Mouse (Mus musculus) hindbrain, postnatal 0 days (tissue): ENCODE results near the gene Trib3. TPM values are rescaled to one million over a fixed set of nuclear protein-coding genes. Genes with fewer than 3 reads are reported as not detected.

Source experiments
- ATAC-seq: fragments of 200-750 bp; cut with Nextera tagmentation; 2 replicates; pipeline ENCODE4 v1.8.0; 2017; ENCODE audit warnings: mild to moderate bottlenecking, moderate TSS enrichment, moderate library complexity
- DNase-seq: peaks from one replicate; pipeline ENCODE4 v3.0.0-alpha.2; 2015; ENCODE audit warnings: low spot score
- H3K27ac ChIP-seq: fragments of 300-500 bp; sonication (generic); 2 replicates; pipeline ENCODE4 v1.5.1; 2014; ENCODE audit warnings: mild to moderate bottlenecking
- H3K27me3 ChIP-seq: fragments of 300-500 bp; sonication (generic); 2 replicates; pipeline ENCODE4 v1.6.1; 2014; ENCODE audit warnings: low read length, mixed read lengths; ENCODE audit not compliant: insufficient read depth
- H3K36me3 ChIP-seq: fragments of 300-500 bp; sonication (generic); 2 replicates; pipeline ENCODE4 v1.6.1; 2014; ENCODE audit warnings: low read length, mixed read lengths; ENCODE audit not compliant: insufficient read depth
- H3K4me1 ChIP-seq: fragments of 300-500 bp; sonication (generic); 2 replicates; pipeline ENCODE4 v1.6.1; 2014; ENCODE audit warnings: antibody characterized with exemption, low read length, mixed read lengths; ENCODE audit not compliant: insufficient read depth
- H3K4me2 ChIP-seq: fragments of 300-500 bp; sonication (generic); 2 replicates; pipeline ENCODE4 v1.6.1; 2014; ENCODE audit warnings: low read depth, mild to moderate bottlenecking, low read length, moderate library complexity, mixed read lengths
- H3K4me3 ChIP-seq: fragments of 300-500 bp; sonication (generic); 2 replicates; pipeline ENCODE4 v1.5.1; 2014; ENCODE audit warnings: low read length
- H3K9ac ChIP-seq: fragments of 300-500 bp; sonication (generic); replicated peaks from 2 replicates; pipeline ENCODE4 v1.6.1; 2014; ENCODE audit warnings: mild to moderate bottlenecking, low read length, moderate library complexity, mixed read lengths
- H3K9me3 ChIP-seq: fragments of 300-500 bp; sonication (generic); 2 replicates; pipeline ENCODE4 v1.6.1; 2016; ENCODE audit warnings: low read length, mixed read lengths
- CTCF ChIP-seq: IDR thresholded peaks from 2 replicates; pipeline ENCODE4 v1.5.1; 2016; ENCODE audit warnings: antibody characterized with exemption, control low read depth, low read depth
- WGBS: fragments of 180-500 bp; shearing (Covaris S2); extraction: QIAGEN DNeasy Blood & Tissue Kit; methylation state at CpG from one replicate; pipeline ENCODE4 v1.1.7; 2014; 5-methylcytosine and 5-hydroxymethylcytosine counted together
- polyA plus RNA-seq: library from polyadenylated mRNA; unstranded; fragments of >200 nt; fragmentation: Nextera tagmentation; extraction: Ambion mirVana; gene quantifications from 2 replicates; pipeline ENCODE4 v1.2.1, GENCODE M21; 2015
- total RNA-seq: library from RNA; depleted of rRNA; stranded (reverse); fragments of >200 nt; gene quantifications from 2 replicates; pipeline ENCODE4 v1.2.3, GENCODE M21; 2014

Trib3 gene
- total and polyA plus RNA-seq, 2 experiments from 2014 or later: 2.5 to 2.7 TPM

DNA sequence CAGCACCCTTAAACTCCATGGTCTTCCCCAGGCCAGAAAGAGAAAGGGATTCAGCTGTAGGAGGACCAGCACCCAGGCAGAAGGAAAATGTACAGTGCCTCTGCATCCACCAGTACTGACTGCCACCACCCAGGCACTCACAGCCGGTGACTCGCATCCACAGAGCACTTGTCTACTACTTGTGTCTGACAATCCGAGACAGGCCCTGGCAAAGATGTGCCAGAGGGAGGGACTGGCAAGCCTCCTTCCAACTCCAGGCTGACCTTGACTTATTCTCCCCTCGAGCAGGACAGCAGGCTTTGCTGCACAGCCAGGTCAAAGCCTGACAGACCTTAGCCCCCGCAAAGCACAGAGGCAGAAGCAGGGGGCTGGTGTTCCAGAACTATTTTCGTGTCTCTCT lies 26.8 kb downstream of the Trib3 start:
- no peak for TF ChIP-seq CTCF
- H3K36me3 ChIP-seq: peaks cover 51% of the 10 kb centered on the region
- H3K9ac ChIP-seq: no peak overlapping the region
- no peak overlapping the region for H3K4me2 ChIP-seq
- ATAC-seq: no peak
- no peak overlapping the region for H3K4me3 ChIP-seq
- WGBS: 88% methylated on average over 6 of the region's 6 CpGs
- H3K27ac ChIP-seq: no peak overlapping the region
- DNase-seq: no peak
- H3K27me3 ChIP-seq: no peaks in the 10 kb centered on the region
- no peaks in the 10 kb centered on the region for H3K9me3 ChIP-seq
- no peaks in the 10 kb centered on the region for H3K4me1 ChIP-seq

DNA sequence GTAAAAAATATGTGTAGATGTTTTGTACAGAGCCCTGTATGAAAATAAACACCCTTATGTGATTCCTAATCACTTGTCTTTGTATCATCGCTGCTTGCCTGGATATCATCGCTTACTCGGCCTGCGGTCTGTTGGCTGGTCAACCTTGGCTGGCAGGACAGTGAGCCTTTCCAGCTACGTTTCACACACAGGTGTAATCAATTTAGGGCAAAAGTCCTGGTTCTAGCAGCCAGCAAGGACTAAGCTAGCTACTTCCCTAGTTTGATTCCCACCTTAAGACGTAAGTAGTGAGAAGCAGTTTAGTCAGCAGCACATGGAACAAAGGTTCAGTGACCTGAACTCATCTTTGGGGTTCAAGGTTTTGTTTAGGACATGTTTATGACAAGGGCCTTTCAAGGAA lies 29.9 kb downstream of the Trib3 start:
- H3K4me1 ChIP-seq: no peaks in the 10 kb centered on the region
- no peaks in the 10 kb centered on the region for H3K27me3 ChIP-seq
- H3K4me2 ChIP-seq: no peak overlapping the region
- DNase-seq (no peak), ATAC-seq (no peak)
- no peak overlapping the region for H3K4me3 ChIP-seq
- peaks cover 67% of the 10 kb centered on the region for H3K36me3 ChIP-seq
- no peak overlapping the region for H3K9ac ChIP-seq
- TF ChIP-seq CTCF: no peak
- no peak overlapping the region for H3K27ac ChIP-seq
- WGBS: 90% methylated on average over 6 of the region's 6 CpGs
- H3K9me3 ChIP-seq: no peaks in the 10 kb centered on the region

DNA sequence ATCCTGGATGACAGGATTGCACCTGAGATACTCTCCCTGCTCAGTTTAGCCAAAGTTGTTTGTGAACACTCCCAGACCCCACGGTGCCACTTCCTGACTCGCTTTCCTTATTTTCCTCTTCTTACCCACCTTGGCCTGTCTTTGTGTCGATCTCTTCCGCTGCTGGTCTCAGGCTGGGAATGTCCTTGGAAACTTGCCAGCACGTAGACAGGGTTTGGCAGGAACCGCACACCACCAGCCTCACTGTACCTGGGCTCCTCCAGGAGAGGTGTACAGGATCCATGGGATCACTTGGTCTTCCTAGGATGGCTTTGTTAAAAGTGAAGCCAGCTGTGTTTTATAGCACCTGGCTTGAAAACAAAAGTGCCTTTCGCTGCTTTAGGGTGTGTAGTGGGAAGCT lies 30.8 kb downstream of the Trib3 start:
- Histone ChIP-seq H3K36me3 (peaks cover 67% of the 10 kb centered on the region), H3K9me3 (no peaks in the 10 kb centered on the region), H3K27me3 (no peaks in the 10 kb centered on the region), H3K4me2 (no peak overlapping the region), H3K4me1 (no peaks in the 10 kb centered on the region), H3K4me3 (no peak overlapping the region), H3K9ac (no peak overlapping the region), H3K27ac (no peak overlapping the region)
- ATAC-seq (no peak), DNase-seq (no peak)
- WGBS: 64% methylated on average over 7 of the region's 7 CpGs
- no peak for TF ChIP-seq CTCF

DNA sequence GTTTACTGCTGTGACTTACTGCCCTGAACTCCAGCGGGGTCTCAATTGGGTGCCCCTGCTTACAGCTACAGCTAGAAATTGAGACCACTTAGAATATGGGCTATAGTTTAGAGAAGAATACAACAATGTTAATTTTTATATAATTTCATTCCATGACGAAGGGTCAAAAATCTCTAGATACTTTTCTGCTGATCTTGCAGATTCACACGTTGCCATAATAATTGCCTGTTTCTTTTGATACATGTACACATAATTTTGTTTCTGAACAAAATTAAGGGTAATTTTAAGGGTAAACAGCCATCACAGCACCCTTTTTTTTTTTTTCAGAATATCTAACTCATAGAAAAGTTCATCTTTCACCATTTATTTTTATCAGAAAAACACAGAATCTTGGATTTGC lies 36.6 kb downstream of the Trib3 start:
- H3K27me3 ChIP-seq: no peaks in the 10 kb centered on the region
- H3K36me3 ChIP-seq: peaks cover 63% of the 10 kb centered on the region
- no peak for DNase-seq
- no peak overlapping the region for H3K4me2 ChIP-seq
- 92% methylated on average over 3 of the region's 3 CpGs for WGBS
- no peak overlapping the region for H3K9ac ChIP-seq
- TF ChIP-seq CTCF: no peak
- H3K4me3 ChIP-seq: no peak overlapping the region
- no peaks in the 10 kb centered on the region for H3K4me1 ChIP-seq
- no peak for ATAC-seq
- no peak overlapping the region for H3K27ac ChIP-seq
- no peaks in the 10 kb centered on the region for H3K9me3 ChIP-seq

DNA sequence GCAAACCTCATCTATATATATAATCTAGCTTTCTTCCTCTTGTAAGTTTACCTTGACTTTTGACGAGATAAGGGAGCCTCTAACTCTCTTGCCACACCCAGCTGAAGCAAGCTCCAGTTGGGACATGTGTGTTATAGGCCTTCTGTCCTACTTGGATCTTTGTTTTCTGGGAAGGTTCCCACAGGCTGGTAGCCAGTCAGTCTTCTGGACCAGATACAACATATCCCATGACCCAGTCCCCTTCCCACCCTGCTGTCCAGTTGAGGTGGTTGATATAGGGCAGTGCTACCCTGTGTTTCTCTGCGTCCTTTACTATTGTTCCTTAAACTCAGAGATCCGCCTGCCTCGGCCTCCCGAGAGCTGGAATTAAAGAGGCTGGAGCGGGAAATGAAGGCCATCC lies 38.4 kb downstream of the Trib3 start:
- no peak for DNase-seq
- ATAC-seq: no peak
- Histone ChIP-seq H3K9me3 (no peaks in the 10 kb centered on the region), H3K4me1 (no peaks in the 10 kb centered on the region), H3K27ac (no peak overlapping the region), H3K4me3 (no peak overlapping the region), H3K27me3 (no peaks in the 10 kb centered on the region), H3K4me2 (no peak overlapping the region), H3K9ac (no peak overlapping the region), H3K36me3 (peaks cover 45% of the 10 kb centered on the region)
- WGBS: 96% methylated on average over 6 of the region's 6 CpGs
- TF ChIP-seq CTCF: no peak

DNA sequence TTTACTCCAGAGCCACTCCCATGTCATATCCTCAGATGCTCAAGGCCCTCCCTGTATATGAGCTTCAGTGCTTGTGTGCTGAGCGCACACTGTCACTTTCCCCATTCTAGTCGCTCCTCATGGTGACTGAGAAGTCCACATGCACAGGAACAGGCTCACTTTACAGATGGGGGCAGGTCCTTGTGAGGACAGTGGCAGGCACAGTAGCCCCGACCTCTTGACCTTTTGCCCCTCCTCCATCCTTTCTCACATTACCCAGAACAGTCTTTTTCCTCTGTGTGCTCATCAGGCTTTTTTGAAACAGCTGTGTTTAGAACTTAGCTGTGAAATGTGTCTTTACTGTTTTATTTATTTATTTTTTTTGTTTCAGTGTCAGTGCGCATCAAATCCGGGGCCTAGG lies 40.1 kb downstream of the Trib3 start:
- no peak overlapping the region for H3K9ac ChIP-seq
- 76% methylated on average over 5 of the region's 5 CpGs for WGBS
- TF ChIP-seq CTCF: no peak
- H3K9me3 ChIP-seq: no peaks in the 10 kb centered on the region
- no peak overlapping the region for H3K4me2 ChIP-seq
- H3K36me3 ChIP-seq: peaks cover 33% of the 10 kb centered on the region
- H3K4me3 ChIP-seq: no peak overlapping the region
- no peaks in the 10 kb centered on the region for H3K27me3 ChIP-seq
- DNase-seq (no peak), ATAC-seq (no peak)
- no peak overlapping the region for H3K27ac ChIP-seq
- no peaks in the 10 kb centered on the region for H3K4me1 ChIP-seq

DNA sequence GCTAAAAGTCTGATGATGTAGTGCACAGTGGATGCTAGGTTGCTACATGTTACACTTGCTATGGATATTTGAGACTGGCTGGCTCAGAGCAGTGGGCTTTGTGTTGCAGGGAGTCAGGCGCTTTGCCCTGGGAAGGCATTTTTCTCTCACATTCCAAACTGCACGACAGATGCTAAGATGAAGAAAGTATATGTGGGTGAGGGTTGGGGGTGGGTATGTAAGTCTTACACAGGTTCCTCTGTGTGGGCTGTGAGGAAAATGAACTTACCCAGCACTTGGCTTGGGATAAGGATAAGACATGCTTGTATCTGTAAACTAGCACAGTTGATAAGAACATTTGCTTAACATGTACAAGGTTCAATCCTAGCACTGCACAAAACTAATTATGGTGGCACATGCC lies 41.0 kb downstream of the Trib3 start:
- Histone ChIP-seq H3K36me3 (peaks cover 24% of the 10 kb centered on the region), H3K27ac (no peak overlapping the region), H3K9me3 (no peaks in the 10 kb centered on the region), H3K4me2 (no peak overlapping the region), H3K4me1 (no peaks in the 10 kb centered on the region), H3K27me3 (no peaks in the 10 kb centered on the region), H3K9ac (no peak overlapping the region), H3K4me3 (no peak overlapping the region)
- no peak for TF ChIP-seq CTCF
- WGBS: 96% methylated on average over 2 of the region's 2 CpGs
- ATAC-seq (no peak), DNase-seq (no peak)
